Mouse (Mus musculus) limb, embryonic 14.5 days (tissue): ENCODE data around the gene Spon2. TPM values are rescaled to one million over a fixed set of nuclear protein-coding genes. Genes with fewer than 3 reads are reported as not detected.

Experiments used
- ATAC-seq: fragments of 200-750 bp; cut with Nextera tagmentation; 2 replicates; pipeline ENCODE4 v1.8.0; 2017; ENCODE audit warnings: low read depth, moderate number of reproducible peaks, moderate TSS enrichment; ENCODE audit not compliant: low FRiP score
- DNase-seq: peaks from one replicate; pipeline ENCODE4 v3.0.0-alpha.2; 2015; ENCODE audit warnings: low spot score
- H3K27ac ChIP-seq: fragments of 300-500 bp; sonication (generic); replicated peaks from 2 replicates; pipeline ENCODE4 v1.5.1; 2014; ENCODE audit warnings: low read depth, mild to moderate bottlenecking, low read length, moderate library complexity, mixed read lengths
- H3K27me3 ChIP-seq: fragments of 300-500 bp; sonication (generic); 2 replicates; pipeline ENCODE4 v1.6.1; 2014; ENCODE audit warnings: low read length, mixed read lengths; ENCODE audit not compliant: control insufficient read depth, insufficient read depth
- H3K36me3 ChIP-seq: fragments of 300-500 bp; sonication (generic); 2 replicates; pipeline ENCODE4 v1.6.1; 2014; ENCODE audit warnings: mild to moderate bottlenecking, low read length, moderate library complexity, mixed read lengths; ENCODE audit not compliant: control insufficient read depth, insufficient read depth
- H3K4me1 ChIP-seq: fragments of 300-500 bp; sonication (generic); 2 replicates; pipeline ENCODE4 v1.6.1; 2014; ENCODE audit warnings: antibody characterized with exemption, low read length, mixed read lengths; ENCODE audit not compliant: control insufficient read depth, insufficient read depth
- H3K4me2 ChIP-seq: fragments of 300-500 bp; sonication (generic); replicated peaks from 2 replicates; pipeline ENCODE4 v1.6.1; 2014; ENCODE audit warnings: low read depth, mild to moderate bottlenecking, low read length, moderate library complexity; ENCODE audit not compliant: severe bottlenecking
- H3K4me3 ChIP-seq: fragments of 300-500 bp; sonication (generic); replicated peaks from 2 replicates; pipeline ENCODE4 v1.5.1; 2014; ENCODE audit warnings: low read length
- H3K9ac ChIP-seq: fragments of 300-500 bp; sonication (generic); 2 replicates; pipeline ENCODE4 v1.6.1; 2014; ENCODE audit warnings: mild to moderate bottlenecking, low read depth, low read length, moderate library complexity; ENCODE audit not compliant: severe bottlenecking
- H3K9me3 ChIP-seq: fragments of 300-500 bp; sonication (generic); 2 replicates; pipeline ENCODE4 v1.6.1; 2016; ENCODE audit warnings: low read length; ENCODE audit not compliant: control insufficient read depth
- POLR2A ChIP-seq: fragments of 200-500 bp; IDR thresholded peaks from 2 replicates; pipeline ENCODE4 v1.8.0; 2012; ENCODE audit warnings: inconsistent platforms, mild to moderate bottlenecking, moderate library complexity, borderline replicate concordance; ENCODE audit not compliant: insufficient read depth, insufficient read length; ENCODE audit errors: extremely low read depth
- WGBS: fragments of 180-500 bp; shearing (Covaris S2); extraction: QIAGEN DNeasy Blood & Tissue Kit; methylation state at CpG from one replicate; pipeline ENCODE4 v1.1.7; 2014; 5-methylcytosine and 5-hydroxymethylcytosine counted together
- polyA plus RNA-seq, 2 experiments: library from polyadenylated mRNA; depleted of rRNA in 1 of 2; stranded (reverse) in 1 of 2; unstranded in 1 of 2; fragments of >200 nt; fragmentation: Nextera tagmentation in 1 of 2; extraction: Ambion mirVana in 1 of 2; gene quantifications; 2 replicates each; pipeline versions ENCODE4 v1.2.1 to v1.2.3; 2012 to 2014

Spon2 gene
- polyA plus RNA-seq, 2 experiments, result 23.9 to 26.0 TPM

- DNase-seq (no peak), ATAC-seq (no peak)
- peaks cover 7% of the 10 kb centered on the region for H3K4me1 ChIP-seq
- H3K4me2 ChIP-seq, result no peak overlapping the region
- H3K4me3 ChIP-seq, result no peak overlapping the region
- no peaks in the 10 kb centered on the region for H3K9me3 ChIP-seq
- no peaks in the 10 kb centered on the region for H3K36me3 ChIP-seq
- 65% methylated on average over 5 of the region's 5 CpGs for WGBS
- H3K27me3 ChIP-seq, result no peaks in the 10 kb centered on the region
- H3K27ac ChIP-seq, result no peak overlapping the region
- no peak for TF ChIP-seq POLR2A
- no peak overlapping the region for H3K9ac ChIP-seq
Observed at GRCm38 (mm10) chr5:33232791-33233190, 14.5 kb upstream of the Spon2 start.

GRCm38 (mm10) chr5:33230285-33230684 lies 12.0 kb upstream of the Spon2 start:
- Histone ChIP-seq H3K27me3 (no peaks in the 10 kb centered on the region), H3K9ac (no peak overlapping the region), H3K27ac (no peak overlapping the region), H3K36me3 (no peaks in the 10 kb centered on the region), H3K4me1 (peaks cover 9% of the 10 kb centered on the region), H3K4me3 (no peak overlapping the region), H3K4me2 (no peak overlapping the region), H3K9me3 (no peaks in the 10 kb centered on the region)
- 74% methylated on average over 5 of the region's 5 CpGs for WGBS
- no peak for TF ChIP-seq POLR2A
- no peak for DNase-seq
- ATAC-seq, result no peak

DNA sequence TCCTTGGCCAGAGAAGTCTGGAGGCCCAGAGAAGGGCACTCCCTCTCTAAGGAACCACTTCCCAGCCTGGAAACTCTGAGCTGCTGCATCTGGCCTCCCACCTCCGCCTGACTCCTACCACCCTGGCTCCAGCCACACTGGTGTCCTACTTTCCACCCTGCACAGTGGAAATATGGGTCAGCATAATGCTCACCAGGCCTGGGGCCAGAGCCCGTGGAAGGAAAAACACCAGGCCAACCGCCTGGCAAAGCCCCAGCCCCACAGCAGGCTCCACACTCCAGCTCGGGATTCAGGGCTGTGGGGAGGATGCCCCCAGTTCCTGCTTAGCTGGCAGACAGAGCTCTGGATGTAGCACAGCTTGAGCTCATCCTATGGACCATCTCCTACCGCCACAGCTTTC lies 10.2 kb upstream of the Spon2 start:
- Histone ChIP-seq H3K27me3 (no peaks in the 10 kb centered on the region), H3K27ac (0 out of 2 replicates have a peak overlapping the region, but pooled peaks have one; percentile 39), H3K36me3 (no peaks in the 10 kb centered on the region), H3K4me2 (no peak overlapping the region), H3K4me3 (no peak overlapping the region), H3K9ac (no peak overlapping the region), H3K4me1 (peaks cover 9% of the 10 kb centered on the region), H3K9me3 (no peaks in the 10 kb centered on the region)
- ATAC-seq, result 0 out of 2 replicates have a peak, but pooled peaks have one; percentile 37
- WGBS, result 48% methylated on average over 5 of the region's 5 CpGs
- no peak for TF ChIP-seq POLR2A
- DNase-seq, result no peak

- 88% methylated on average over 5 of the region's 5 CpGs for WGBS
- no peak overlapping the region for H3K27ac ChIP-seq
- no peak for ATAC-seq
- H3K9ac ChIP-seq, result no peak overlapping the region
- TF ChIP-seq POLR2A, result no peak
- H3K4me2 ChIP-seq, result no peak overlapping the region
- no peaks in the 10 kb centered on the region for H3K36me3 ChIP-seq
- H3K4me3 ChIP-seq, result no peak overlapping the region
- DNase-seq, result no peak
- peaks cover 30% of the 10 kb centered on the region for H3K4me1 ChIP-seq
- no peaks in the 10 kb centered on the region for H3K27me3 ChIP-seq
- no peaks in the 10 kb centered on the region for H3K9me3 ChIP-seq
Observed at GRCm38 (mm10) chr5:33225673-33226072, 7.4 kb upstream of the Spon2 start.

GRCm38 (mm10) chr5:33224491-33224890 lies 6.2 kb upstream of the Spon2 start:
- no peak overlapping the region for H3K4me3 ChIP-seq
- no peak overlapping the region for H3K4me2 ChIP-seq
- no peak for TF ChIP-seq POLR2A
- H3K27me3 ChIP-seq, result no peaks in the 10 kb centered on the region
- no peaks in the 10 kb centered on the region for H3K9me3 ChIP-seq
- whole genome bisulfite sequencing, result 89% methylated on average over 7 of the region's 7 CpGs
- DNase-seq (no peak), ATAC-seq (no peak)
- no peaks in the 10 kb centered on the region for H3K36me3 ChIP-seq
- no peak overlapping the region for H3K27ac ChIP-seq
- H3K4me1 ChIP-seq, result peaks cover 37% of the 10 kb centered on the region
- H3K9ac ChIP-seq, result no peak overlapping the region
